Mouse (Mus musculus) spleen, embryonic (tissue): ENCODE results near the gene Gm11639.

Experiments used
- CTCF ChIA-PET: fragments of 350-600 bp; sonication (Branson Sonifier 250); formaldehyde crosslinking; loops from one replicate; lab custom pipeline; 2022; lab: Charles Lee

Gm11639 gene

DNA sequence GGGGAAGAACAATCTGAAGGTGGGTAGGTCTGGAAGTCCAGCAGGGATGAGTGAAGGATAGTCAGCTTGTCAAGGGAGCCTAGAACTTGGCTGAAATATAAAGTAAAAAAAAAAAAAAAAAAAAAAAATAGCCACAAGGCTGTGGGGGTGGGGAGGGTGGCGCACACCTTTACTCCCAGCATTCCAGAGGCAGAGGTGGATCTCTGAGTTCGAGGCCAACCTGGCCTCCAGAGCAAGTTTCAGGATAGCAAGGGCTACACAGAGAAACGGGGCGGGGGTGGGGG, 466.5 kb downstream of the Gm11639 start:
- CTCF ChIA-PET, result interaction anchor here (0.6 kb wide), 2 partner anchors 43 to 564 kb away, joined by 4 read pairs; no protein-coding TSS in a partner anchor

DNA sequence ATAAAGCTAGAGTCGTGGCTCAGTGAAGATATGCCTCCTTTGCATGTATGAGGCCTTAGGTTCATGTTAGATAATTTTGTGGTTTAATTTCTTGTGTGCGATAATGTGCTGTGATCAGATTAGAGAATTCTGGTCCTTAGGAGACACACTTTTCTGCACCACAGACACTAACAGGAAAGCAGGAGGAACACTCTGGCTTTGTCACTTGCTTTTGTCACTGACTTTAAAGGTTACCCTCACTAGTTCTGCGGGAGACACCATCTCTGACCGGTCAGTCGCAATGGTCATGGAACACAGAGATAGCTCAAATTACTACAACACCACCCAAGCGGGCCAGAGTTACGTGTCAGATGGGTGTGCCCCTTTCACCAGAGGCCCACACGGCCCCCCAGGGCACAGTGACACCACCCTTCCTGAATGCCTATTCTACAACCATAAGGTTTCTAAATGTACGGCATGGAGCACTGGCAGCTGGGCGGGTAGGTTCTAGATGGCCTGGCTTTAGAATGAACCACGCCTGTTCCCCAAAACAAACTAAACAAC, 466.9 kb downstream of the Gm11639 start:
- CTCF ChIA-PET, result no interaction called here

DNA sequence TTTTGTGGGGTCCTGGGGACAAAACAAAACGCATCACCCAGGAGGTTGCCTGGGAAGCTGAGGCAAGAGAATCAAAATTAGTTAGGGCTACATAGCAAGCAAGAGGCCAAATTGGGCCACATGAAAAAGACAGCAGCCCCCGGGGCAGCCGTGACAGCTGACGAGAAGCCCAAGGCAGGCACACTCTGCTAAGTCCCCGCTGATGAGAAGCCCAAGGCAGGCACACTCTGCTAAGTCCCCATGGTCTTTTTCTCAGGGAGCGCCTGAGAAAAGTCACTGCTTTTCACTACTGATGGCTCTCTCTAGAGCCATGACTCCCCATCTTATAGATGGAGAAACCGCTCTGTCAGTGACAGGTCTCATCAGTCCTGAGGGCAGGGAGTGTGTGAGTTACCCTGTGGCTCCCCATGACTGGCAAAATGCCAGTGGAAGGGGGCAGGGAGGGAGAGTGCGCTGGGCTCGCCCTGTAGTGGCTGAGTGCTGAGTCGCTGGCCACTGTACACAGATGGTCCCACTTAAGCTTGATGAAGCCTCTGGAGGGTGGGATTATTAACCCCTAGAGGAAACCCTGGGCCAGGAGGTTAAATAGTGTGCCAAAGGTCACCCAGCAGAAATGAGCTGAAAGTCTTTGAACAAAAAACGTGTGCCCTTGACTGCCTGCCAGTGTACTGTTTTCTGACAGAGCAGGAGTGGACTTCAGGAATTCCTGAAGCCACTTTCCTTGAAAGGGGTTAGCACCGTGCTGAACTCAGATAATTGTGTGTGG, 467.7 kb downstream of the Gm11639 start:
- CTCF ChIA-PET, result no interaction called here

DNA sequence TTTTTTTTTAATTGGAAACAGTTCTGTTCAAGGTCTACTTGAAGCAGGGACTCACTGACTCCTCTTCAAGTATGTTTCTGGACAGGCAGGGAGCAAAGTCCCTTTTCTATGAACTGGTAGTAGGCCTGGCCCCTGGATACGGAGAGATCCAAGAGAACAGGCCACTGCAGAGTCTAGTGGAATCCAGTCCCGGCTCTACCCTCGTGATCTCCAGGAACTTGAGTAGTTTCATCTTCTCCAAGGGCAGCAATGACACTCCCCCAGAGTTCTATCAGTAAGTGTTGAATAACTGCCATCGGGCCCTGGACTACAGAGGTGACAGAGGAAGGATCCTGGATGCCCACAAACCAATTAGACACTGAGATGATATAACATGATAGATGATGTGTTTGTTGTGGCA, 470.4 kb downstream of the Gm11639 start:
- CTCF ChIA-PET, result no interaction called here

- CTCF ChIA-PET, result no interaction called here
Observed at GRCm38 (mm10) chr11:105156748-105157267, 471.3 kb downstream of the Gm11639 start.

DNA sequence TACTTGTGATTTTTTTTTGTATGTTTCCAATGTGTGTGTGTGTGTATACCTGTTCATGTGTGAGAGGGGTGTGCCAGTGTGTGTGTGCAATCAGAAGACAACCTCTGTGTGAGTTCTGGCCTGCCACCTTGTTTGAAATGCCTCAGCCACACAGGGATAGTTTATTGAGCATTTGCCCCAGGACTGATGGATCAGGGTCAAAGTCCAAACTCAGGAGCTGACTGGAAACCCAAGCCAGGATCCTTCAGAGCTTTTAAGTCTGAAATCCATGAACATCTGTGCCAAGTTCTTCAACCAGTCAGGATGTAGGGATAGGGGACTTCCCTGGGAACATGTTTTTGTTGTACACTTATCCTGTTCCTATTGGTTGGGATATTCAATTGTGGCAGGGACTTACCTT, 472.5 kb downstream of the Gm11639 start:
- CTCF ChIA-PET, result no interaction called here

DNA sequence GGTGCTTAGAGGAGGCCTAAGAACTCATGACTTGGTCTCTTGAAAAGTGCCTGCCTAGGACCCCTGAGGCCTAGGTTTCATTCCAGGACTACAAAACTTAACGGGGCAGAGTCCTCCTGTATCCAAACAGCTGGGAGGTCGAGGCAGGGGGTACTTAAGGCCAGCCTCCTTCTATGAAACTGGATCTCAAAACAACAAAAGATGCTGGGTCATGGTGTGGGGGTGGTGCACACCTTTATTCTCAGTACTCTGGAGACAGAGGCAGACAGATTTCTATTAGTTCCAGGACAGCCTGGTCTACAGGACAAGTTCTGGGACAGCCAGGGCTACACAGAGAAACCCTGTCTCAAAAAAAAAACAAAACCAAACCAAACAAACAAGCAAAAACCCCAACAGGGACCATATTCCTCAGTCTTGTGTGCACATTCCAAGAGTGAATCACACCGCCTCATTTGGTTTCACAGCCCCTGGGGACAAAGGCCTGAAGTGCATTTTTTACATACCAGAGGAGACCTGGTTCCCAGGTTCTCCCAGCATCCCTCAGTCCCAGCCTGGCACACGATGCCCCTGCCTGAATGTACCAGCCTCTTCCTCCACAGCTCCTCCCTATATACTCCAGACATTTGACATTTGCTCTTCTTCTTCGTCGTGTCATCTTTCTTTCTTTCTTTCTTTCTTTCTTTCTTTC, 474.3 kb downstream of the Gm11639 start:
- CTCF ChIA-PET, result no interaction called here

DNA sequence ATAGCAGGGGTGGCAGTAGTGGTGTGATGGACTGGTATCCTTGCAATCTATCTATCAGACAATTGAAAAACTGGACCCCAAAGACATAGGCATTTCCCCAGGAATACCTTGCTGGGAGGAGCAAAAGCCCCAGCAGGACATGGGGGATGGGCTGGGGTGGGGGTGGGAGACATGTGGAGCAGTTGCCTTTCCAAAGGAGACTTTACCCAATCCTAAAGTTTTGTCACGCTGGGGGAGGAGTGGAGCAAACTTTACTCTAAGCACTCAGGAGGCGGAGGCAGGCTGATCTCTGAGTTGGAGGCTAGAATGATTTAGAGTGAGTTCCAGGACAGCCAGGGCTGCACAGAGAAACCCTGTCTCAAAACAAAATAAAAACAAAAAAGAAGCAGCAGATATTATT, 475.9 kb downstream of the Gm11639 start:
- CTCF ChIA-PET, result no interaction called here

- CTCF ChIA-PET, result interaction anchor here (0.6 kb wide), 1 partner anchor 76 kb away, joined by 3 read pairs; no protein-coding TSS in a partner anchor
Observed at GRCm38 (mm10) chr11:105164516-105165510, 479.3 kb downstream of the Gm11639 start.

- CTCF ChIA-PET, result no interaction called here
Observed at GRCm38 (mm10) chr11:105166780-105167179, 481.3 kb downstream of the Gm11639 start.
